In the genomic region with DNA sequence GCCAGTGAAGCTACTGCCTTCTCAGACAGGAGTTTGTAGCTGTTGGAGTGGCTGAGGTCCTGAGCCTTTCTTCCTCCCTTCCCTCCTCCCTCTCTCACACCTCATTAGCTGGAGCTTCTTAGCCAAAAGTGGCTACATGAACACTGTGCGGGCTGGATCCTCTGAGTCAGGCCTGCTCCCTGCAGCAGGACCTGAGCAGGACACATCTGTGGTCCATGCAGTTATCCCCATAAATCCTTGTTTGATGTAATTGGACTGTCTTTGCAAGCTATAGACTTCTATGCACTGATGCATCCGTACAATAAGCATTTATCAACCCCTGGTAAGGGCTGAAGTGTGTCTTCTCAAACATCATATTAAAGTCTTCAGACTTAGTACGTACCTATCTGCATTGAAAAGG, we compare ENCODE assay signal across 21 mouse cellular contexts.
A peak's percentile ranks its signal among the peaks of the same experiment; 100 is the strongest.
DNase-seq lines count a peak whose midpoint lies in the region; ATAC-seq and TF ChIP-seq lines count a peak whose summit lies in the region.
"Had no signal": no experiment of that assay in that cellular context is flagged by ENCODE, and none has a peak within 500 bp of the region (broad histone marks: within the 10 kb centered on the region; RNA-seq: fewer than 3 reads in every experiment).

No protein-coding gene starts in this region.

- H3K9ac ChIP-seq in hindbrain, embryonic 16.5 days (ENCODE audit: low read depth, low read length), result no peak overlapping the region
- no peak overlapping the region for H3K9ac ChIP-seq in lung, embryonic 14.5 days
- H3K9ac ChIP-seq: embryonic facial prominence, embryonic 13.5 days; embryonic facial prominence, embryonic 15.5 days; forebrain, embryonic 12.5 days had no signal

- H3K36me3 ChIP-seq in hindbrain, embryonic 16.5 days (ENCODE audit: control insufficient read depth, insufficient read depth, low read length), result no peaks in the 10 kb centered on the region
- H3K36me3 ChIP-seq in hindbrain, embryonic 10.5 days, result no peaks in the 10 kb centered on the region
- H3K36me3 ChIP-seq in lung, embryonic 14.5 days (ENCODE audit: insufficient read depth), result no peaks in the 10 kb centered on the region
- H3K36me3 ChIP-seq: embryonic facial prominence, embryonic 13.5 days; embryonic facial prominence, embryonic 15.5 days; forebrain, embryonic 10.5 days; forebrain, embryonic 12.5 days had no signal

- no peak overlapping the region for H3K4me3 ChIP-seq in hindbrain, embryonic 16.5 days (ENCODE audit: low read length)
- no peak overlapping the region for H3K4me3 ChIP-seq in hindbrain, embryonic 10.5 days
- no peak overlapping the region for H3K4me3 ChIP-seq in lung, embryonic 14.5 days (ENCODE audit: low read depth, low read length)
- H3K4me3 ChIP-seq: embryonic facial prominence, embryonic 13.5 days; embryonic facial prominence, embryonic 15.5 days; erythroblast, embryonic 14.5 days; forebrain, embryonic 10.5 days; forebrain, embryonic 12.5 days had no signal

- ATAC-seq in hindbrain, embryonic 16.5 days, result peak; percentile 54
- ATAC-seq in lung, embryonic 14.5 days (ENCODE audit: insufficient read depth), result no peak
- ATAC-seq: forebrain, embryonic 14.5 days; forebrain, embryonic 16.5 days had no signal

- TF ChIP-seq CTCF in lung, embryonic 14.5 days (IDR thresholded peaks at IDR 0.05; ENCODE audit: low read depth), result no peak

- DNase-seq in hindbrain, embryonic 10.5 days (ENCODE audit: low spot score), result no peak
- DNase-seq in lung, embryonic 14.5 days, result peak; percentile 5
- no peak for DNase-seq in lung, postnatal 25 days (ENCODE audit: low spot score)
- DNase-seq: adrenal gland, adult 2 months; adrenal gland, postnatal 10 days; adrenal gland, postnatal 25 days; cerebellum, adult 11 months; cerebellum, adult 18-20 months; cerebellum, adult 8-10 months; cerebellum, adult 9-11 months; cerebellum, postnatal 14 days; cerebellum, postnatal 36 days; embryo, embryonic 11 days had no signal

- H3K27ac ChIP-seq in hindbrain, embryonic 16.5 days (ENCODE audit: low read depth, low read length), result no peak overlapping the region
- H3K27ac ChIP-seq in hindbrain, embryonic 10.5 days, result no peak overlapping the region
- H3K27ac ChIP-seq in lung, embryonic 14.5 days (ENCODE audit: low read depth), result no peak overlapping the region
- H3K27ac ChIP-seq: embryonic facial prominence, embryonic 13.5 days; embryonic facial prominence, embryonic 15.5 days; forebrain, embryonic 10.5 days; forebrain, embryonic 12.5 days had no signal

- no peaks in the 10 kb centered on the region for H3K9me3 ChIP-seq in hindbrain, embryonic 16.5 days (ENCODE audit: control insufficient read depth, low read length)
- H3K9me3 ChIP-seq in hindbrain, embryonic 10.5 days, result no peaks in the 10 kb centered on the region
- no peaks in the 10 kb centered on the region for H3K9me3 ChIP-seq in lung, embryonic 14.5 days (ENCODE audit: low read depth, low read length)
- H3K9me3 ChIP-seq: embryonic facial prominence, embryonic 13.5 days; embryonic facial prominence, embryonic 15.5 days; forebrain, embryonic 10.5 days; forebrain, embryonic 12.5 days had no signal

- H3K4me2 ChIP-seq in hindbrain, embryonic 16.5 days (ENCODE audit: low read length), result no peak overlapping the region
- no peak overlapping the region for H3K4me2 ChIP-seq in lung, embryonic 14.5 days
- H3K4me2 ChIP-seq: embryonic facial prominence, embryonic 13.5 days; embryonic facial prominence, embryonic 15.5 days; forebrain, embryonic 12.5 days had no signal

- WGBS in hindbrain, embryonic 16.5 days, result 79% methylated on average over 3 of the region's 3 CpGs
- 93% methylated on average over 3 of the region's 3 CpGs for WGBS in hindbrain, embryonic 10.5 days
- WGBS in lung, embryonic 14.5 days, result 66% methylated on average over 3 of the region's 3 CpGs

- H3K27me3 ChIP-seq in hindbrain, embryonic 16.5 days (replicated peaks; ENCODE audit: control insufficient read depth, insufficient read depth, low read length), result no peaks in the 10 kb centered on the region
- H3K27me3 ChIP-seq in hindbrain, embryonic 10.5 days (ENCODE audit: insufficient read depth, poor library complexity, severe bottlenecking), result no peaks in the 10 kb centered on the region
- no peaks in the 10 kb centered on the region for H3K27me3 ChIP-seq in lung, embryonic 14.5 days (ENCODE audit: insufficient read depth, low read length)
- H3K27me3 ChIP-seq: embryonic facial prominence, embryonic 13.5 days; embryonic facial prominence, embryonic 15.5 days; forebrain, embryonic 12.5 days had no signal

- H3K4me1 ChIP-seq in hindbrain, embryonic 16.5 days (ENCODE audit: control insufficient read depth, insufficient read depth, low read depth, low read length), result no peaks in the 10 kb centered on the region
- H3K4me1 ChIP-seq in hindbrain, embryonic 10.5 days (replicated peaks), result 0 out of 2 replicates have a peak, but pooled peaks cover 4% of the 10 kb centered on the region
- H3K4me1 ChIP-seq in lung, embryonic 14.5 days (ENCODE audit: insufficient read depth), result no peaks in the 10 kb centered on the region
- H3K4me1 ChIP-seq: embryonic facial prominence, embryonic 13.5 days; embryonic facial prominence, embryonic 15.5 days had no signal
